Mouse (Mus musculus) limb, embryonic 15.5 days (tissue): Measurements from ENCODE around the gene Frem2. TPM values are rescaled to one million over a fixed set of nuclear protein-coding genes. Genes with fewer than 3 reads are reported as not detected.

Experiments
- ATAC-seq: fragments of 200-750 bp; cut with Nextera tagmentation; 2 replicates; pipeline ENCODE4 v1.8.0; 2017; ENCODE audit warnings: low read depth, moderate TSS enrichment; ENCODE audit not compliant: insufficient number of reproducible peaks, low FRiP score, low TSS enrichment
- H3K27ac ChIP-seq: fragments of 300-500 bp; sonication (generic); 2 replicates; pipeline ENCODE4 v1.5.1; 2015; ENCODE audit warnings: moderate library complexity, mild to moderate bottlenecking, inconsistent platforms
- H3K27me3 ChIP-seq: fragments of 300-500 bp; sonication (generic); 2 replicates; pipeline ENCODE4 v1.6.1; 2015; ENCODE audit warnings: inconsistent platforms
- H3K36me3 ChIP-seq: fragments of 300-500 bp; sonication (generic); 2 replicates; pipeline ENCODE4 v1.6.1; 2015; ENCODE audit warnings: inconsistent platforms
- H3K4me1 ChIP-seq: fragments of 300-500 bp; sonication (generic); 2 replicates; pipeline ENCODE4 v1.6.1; 2015; ENCODE audit warnings: inconsistent platforms
- H3K4me2 ChIP-seq: fragments of 300-500 bp; sonication (generic); 2 replicates; pipeline ENCODE4 v1.6.1; 2015; ENCODE audit warnings: mild to moderate bottlenecking, inconsistent platforms
- H3K4me3 ChIP-seq: fragments of 300-500 bp; sonication (generic); 2 replicates; pipeline ENCODE4 v1.5.1; 2015; ENCODE audit warnings: mild to moderate bottlenecking, inconsistent platforms
- H3K9ac ChIP-seq: fragments of 300-500 bp; sonication (generic); 2 replicates; pipeline ENCODE4 v1.6.1; 2015; ENCODE audit warnings: inconsistent platforms
- H3K9me3 ChIP-seq: fragments of 300-500 bp; sonication (generic); 2 replicates; pipeline ENCODE4 v1.6.1; 2016; ENCODE audit warnings: inconsistent platforms
- WGBS: fragments of 180-500 bp; shearing (Covaris S2); methylation state at CpG from one replicate; pipeline ENCODE4 v1.1.7; 2015; 5-methylcytosine and 5-hydroxymethylcytosine counted together
- polyA plus RNA-seq: library from polyadenylated mRNA; unstranded; fragments of >200 nt; fragmentation: Nextera tagmentation; extraction: Ambion mirVana; gene quantifications from 2 replicates; pipeline ENCODE4 v1.2.1, GENCODE M21; 2015

The Frem2 gene
- polyA plus RNA-seq, 1 experiment from 2014 or later = 5.2 TPM

DNA sequence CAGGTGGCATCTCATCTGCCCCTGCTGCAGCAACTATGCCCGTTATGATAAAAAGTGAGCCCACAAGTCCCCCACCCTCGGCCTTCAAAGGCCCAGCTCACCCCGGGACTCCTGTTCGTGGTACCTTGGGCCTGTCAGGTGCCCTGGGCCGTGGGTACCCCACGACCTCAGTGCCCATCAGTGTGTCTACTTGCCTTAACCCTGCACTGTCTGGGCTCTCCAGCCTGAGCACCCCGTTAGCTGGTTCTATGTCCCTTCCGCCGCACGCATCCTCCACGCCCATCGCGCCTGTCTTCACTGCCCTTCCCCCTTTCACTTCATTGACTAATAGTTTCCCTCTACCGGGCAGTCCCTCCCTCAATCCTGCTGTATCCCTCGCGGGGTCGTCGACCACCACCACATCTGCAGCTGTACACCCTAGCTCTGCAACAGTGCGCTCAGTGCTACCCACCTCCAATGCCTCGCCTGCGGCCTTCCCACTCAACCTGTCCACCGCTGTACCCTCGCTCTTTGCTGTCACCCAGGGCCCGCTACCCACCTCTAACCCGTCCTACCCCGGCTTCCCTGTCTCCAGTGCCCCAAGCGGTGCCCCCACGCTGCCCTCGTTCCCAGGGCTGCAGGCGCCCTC is 178.6 kb downstream of the Frem2 start:
- Histone ChIP-seq H3K27me3 (no peaks in the 10 kb centered on the region), H3K9ac (no peak overlapping the region), H3K4me2 (no peak overlapping the region), H3K4me3 (no peak overlapping the region), H3K36me3 (peaks cover 81% of the 10 kb centered on the region), H3K27ac (no peak overlapping the region), H3K4me1 (no peaks in the 10 kb centered on the region; the same call in 1 of the 2 replicates), H3K9me3 (no peaks in the 10 kb centered on the region)
- 97% methylated on average over 30 of the region's 30 CpGs for WGBS
- 0 out of 2 replicates have a peak, but pooled peaks have one; percentile 41 for ATAC-seq

GRCm38 (mm10) chr3:53477468-53477867 is 179.7 kb downstream of the Frem2 start:
- WGBS = 76% methylated on average over 17 of the region's 17 CpGs
- H3K36me3 ChIP-seq = peaks cover 87% of the 10 kb centered on the region
- ATAC-seq = peak; percentile 47; the same call in 1 of the 2 replicates

GRCm38 (mm10) chr3:53475889-53476288 is 181.3 kb downstream of the Frem2 start:
- Histone ChIP-seq H3K9ac (no peak overlapping the region), H3K36me3 (peaks cover 89% of the 10 kb centered on the region), H3K9me3 (no peaks in the 10 kb centered on the region), H3K4me2 (no peak overlapping the region), H3K27ac (no peak overlapping the region), H3K27me3 (no peaks in the 10 kb centered on the region), H3K4me1 (no peaks in the 10 kb centered on the region; the same call in 1 of the 2 replicates), H3K4me3 (no peak overlapping the region)
- ATAC-seq = no peak
- 66% methylated on average over 6 of the region's 6 CpGs for WGBS

More at GRCm38 (mm10) chr3:53477468-53477867, 179.7 kb downstream of the Frem2 start:
- H3K4me2 ChIP-seq = no peak overlapping the region
- no peak overlapping the region for H3K27ac ChIP-seq
- no peaks in the 10 kb centered on the region for H3K27me3 ChIP-seq
- no peak overlapping the region for H3K9ac ChIP-seq
- no peaks in the 10 kb centered on the region for H3K9me3 ChIP-seq
- H3K4me3 ChIP-seq = no peak overlapping the region
- H3K4me1 ChIP-seq = no peaks in the 10 kb centered on the region; the same call in 1 of the 2 replicates

- Histone ChIP-seq H3K36me3 (peaks cover 89% of the 10 kb centered on the region), H3K4me2 (no peak overlapping the region), H3K9ac (no peak overlapping the region), H3K9me3 (no peaks in the 10 kb centered on the region), H3K4me1 (no peaks in the 10 kb centered on the region; the same call in 1 of the 2 replicates), H3K4me3 (no peak overlapping the region), H3K27me3 (no peaks in the 10 kb centered on the region), H3K27ac (no peak overlapping the region)
- WGBS = 66% methylated on average over 4 of the region's 4 CpGs
- ATAC-seq = no peak
Observed at GRCm38 (mm10) chr3:53474179-53474578, 183.0 kb downstream of the Frem2 start.

DNA sequence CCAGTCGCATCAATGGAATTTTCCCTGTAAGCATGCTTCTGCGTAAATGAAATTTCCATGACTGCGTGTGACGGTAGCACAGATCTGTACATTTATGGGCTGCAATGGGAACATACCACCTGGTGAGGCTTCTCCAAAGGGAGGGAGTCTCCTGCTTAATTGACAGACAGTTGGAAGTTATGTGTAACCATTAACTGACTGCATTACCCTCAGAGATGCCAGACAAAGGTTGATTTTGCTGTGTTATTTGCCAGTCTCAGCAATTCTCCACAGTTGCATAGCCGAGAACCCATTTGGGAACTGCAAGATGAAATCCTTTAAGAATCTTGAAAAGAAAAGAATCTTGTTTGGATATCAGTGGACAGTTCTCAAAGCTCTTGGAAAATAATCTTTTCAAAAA is 185.1 kb downstream of the Frem2 start:
- Histone ChIP-seq H3K4me3 (no peak overlapping the region), H3K27ac (no peak overlapping the region), H3K9ac (no peak overlapping the region), H3K27me3 (no peaks in the 10 kb centered on the region), H3K4me1 (peaks cover 3% of the 10 kb centered on the region), H3K4me2 (no peak overlapping the region), H3K9me3 (no peaks in the 10 kb centered on the region), H3K36me3 (peaks cover 76% of the 10 kb centered on the region)
- 91% methylated on average over 5 of the region's 5 CpGs for WGBS
- no peak for ATAC-seq

- ATAC-seq = no peak
- Histone ChIP-seq H3K27ac (no peak overlapping the region), H3K4me3 (no peak overlapping the region), H3K9me3 (no peaks in the 10 kb centered on the region), H3K4me1 (peaks cover 21% of the 10 kb centered on the region), H3K27me3 (no peaks in the 10 kb centered on the region), H3K36me3 (peaks cover 57% of the 10 kb centered on the region), H3K4me2 (no peak overlapping the region), H3K9ac (no peak overlapping the region)
- WGBS = 95% methylated on average over 5 of the region's 5 CpGs
Observed at GRCm38 (mm10) chr3:53469650-53470049, 187.5 kb downstream of the Frem2 start.

- H3K4me3 ChIP-seq = no peak overlapping the region
- no peak for ATAC-seq
- H3K4me2 ChIP-seq = no peak overlapping the region
- WGBS = 80% methylated on average over 4 of the region's 5 CpGs
- H3K27ac ChIP-seq = no peak overlapping the region
- H3K4me1 ChIP-seq = peaks cover 25% of the 10 kb centered on the region
- H3K36me3 ChIP-seq = peaks cover 35% of the 10 kb centered on the region
- H3K9ac ChIP-seq = no peak overlapping the region
- no peaks in the 10 kb centered on the region for H3K27me3 ChIP-seq
- no peaks in the 10 kb centered on the region for H3K9me3 ChIP-seq
Observed at GRCm38 (mm10) chr3:53467356-53467755, 189.8 kb downstream of the Frem2 start.

DNA sequence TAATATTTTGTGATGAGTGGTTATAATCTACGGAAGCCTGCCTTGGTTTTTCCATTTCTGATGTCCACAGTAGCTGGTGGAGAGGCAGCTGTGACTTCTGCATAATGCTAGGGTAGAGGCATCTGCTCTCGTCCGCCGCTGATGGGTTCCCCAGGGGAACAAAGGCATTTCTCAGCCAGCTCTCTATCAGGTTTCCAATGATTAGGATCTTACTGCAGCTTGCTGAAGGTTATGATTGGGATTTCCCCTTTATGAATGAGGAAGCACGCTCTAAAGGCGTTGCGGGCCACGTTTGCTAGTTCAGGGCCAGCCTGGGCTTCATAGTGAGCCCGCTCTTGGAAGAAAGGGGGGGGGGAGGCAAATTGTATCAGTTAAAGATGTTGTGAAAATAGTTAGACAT is 190.7 kb downstream of the Frem2 start:
- H3K9ac ChIP-seq = no peak overlapping the region
- ATAC-seq = no peak
- H3K27ac ChIP-seq = no peak overlapping the region
- no peak overlapping the region for H3K4me2 ChIP-seq
- no peaks in the 10 kb centered on the region for H3K9me3 ChIP-seq
- H3K4me3 ChIP-seq = no peak overlapping the region
- WGBS = 74% methylated on average over 9 of the region's 9 CpGs
- peaks cover 28% of the 10 kb centered on the region for H3K4me1 ChIP-seq
- peaks cover 28% of the 10 kb centered on the region for H3K36me3 ChIP-seq
- no peaks in the 10 kb centered on the region for H3K27me3 ChIP-seq

GRCm38 (mm10) chr3:53465330-53465729 is 191.8 kb downstream of the Frem2 start:
- H3K4me2 ChIP-seq = peak overlapping the region; percentile 63
- no peaks in the 10 kb centered on the region for H3K9me3 ChIP-seq
- no peaks in the 10 kb centered on the region for H3K27me3 ChIP-seq
- 30% methylated on average over 6 of the region's 6 CpGs for WGBS
- no peak overlapping the region for H3K9ac ChIP-seq
- no peak overlapping the region for H3K27ac ChIP-seq
- H3K4me1 ChIP-seq = peaks cover 28% of the 10 kb centered on the region
- H3K36me3 ChIP-seq = peaks cover 24% of the 10 kb centered on the region
- peak overlapping the region; percentile 86 for H3K4me3 ChIP-seq
- ATAC-seq = no peak

DNA sequence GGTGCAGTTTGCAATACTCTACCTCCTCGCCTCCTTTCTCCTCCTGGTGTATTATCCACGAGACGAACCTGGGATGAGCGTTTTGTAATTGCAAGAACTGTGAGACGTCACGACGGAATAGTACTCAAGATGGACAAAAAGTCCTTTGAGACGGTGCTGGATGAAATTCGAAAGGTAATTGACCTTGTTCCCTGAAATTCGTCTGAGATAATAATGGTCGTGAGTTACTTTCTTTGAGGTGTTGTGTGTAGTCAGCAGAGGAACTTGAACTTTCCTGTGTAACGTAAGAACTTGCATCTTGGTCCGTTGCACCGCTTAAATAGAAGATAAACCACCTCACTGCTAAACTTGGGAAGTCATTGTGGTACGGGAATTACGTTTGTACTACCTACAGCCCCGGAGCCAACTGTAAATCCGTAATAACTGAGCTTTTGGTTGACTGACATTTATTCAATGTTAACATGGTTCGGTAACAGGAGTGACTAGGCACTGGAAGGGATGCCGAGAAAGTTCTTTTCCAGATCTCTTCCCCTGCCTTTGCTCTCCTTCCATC is 192.9 kb downstream of the Frem2 start:
- H3K27me3 ChIP-seq = no peaks in the 10 kb centered on the region
- H3K4me3 ChIP-seq = peak overlapping the region; percentile 86
- peak overlapping the region; percentile 89 for H3K27ac ChIP-seq
- peaks cover 28% of the 10 kb centered on the region for H3K4me1 ChIP-seq
- under 1% methylated on average over 20 of the region's 20 CpGs for WGBS
- peak overlapping the region; percentile 82 for H3K9ac ChIP-seq
- peak overlapping the region; percentile 63 for H3K4me2 ChIP-seq
- no peak for ATAC-seq
- no peaks in the 10 kb centered on the region for H3K9me3 ChIP-seq
- H3K36me3 ChIP-seq = peaks cover 22% of the 10 kb centered on the region
